Mouse (Mus musculus): ENCODE data around the gene Znrd1as. TPM values are rescaled to one million over a fixed set of nuclear protein-coding genes. Genes with fewer than 3 reads are reported as not detected.
A peak's percentile ranks its signal among the peaks of the same experiment; 100 is the strongest.
"Not testable (repeated sequence)": the region's sequence is repeated elsewhere in the genome, so short reads cannot be mapped to it uniquely, and the experiment has no call there.

Gene Znrd1as
- polyA plus RNA-seq, 1 experiment from 2014 or later: 4.1 TPM

DNA sequence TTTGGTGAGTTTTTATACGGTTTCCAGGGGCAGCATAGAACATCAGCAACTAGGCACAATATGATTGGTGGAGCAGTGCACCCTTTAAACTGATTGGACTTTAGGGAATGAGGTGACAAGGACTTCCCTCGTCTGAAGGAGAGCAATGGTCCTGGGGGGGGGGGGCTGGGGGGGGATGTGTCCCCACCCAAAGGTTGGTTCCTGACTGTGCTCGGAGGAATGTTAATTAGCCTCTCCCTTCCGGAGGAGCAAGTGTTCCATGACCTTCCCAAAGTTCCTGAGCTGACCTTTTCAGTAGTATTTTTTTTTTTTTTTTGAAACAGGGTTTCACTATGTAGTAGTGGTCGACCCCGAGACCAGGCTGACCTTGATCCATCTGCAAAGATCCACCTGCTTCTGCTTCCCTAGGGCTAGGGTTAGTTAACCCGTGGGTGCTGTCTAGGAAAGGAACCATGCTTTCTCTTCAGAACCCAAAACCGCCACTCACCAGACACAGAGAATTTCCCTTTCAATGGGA lies 14.9 kb downstream of the Znrd1as start:
- Histone ChIP-seq H3K27ac (ENCODE audit: low read depth) (no peak overlapping the region), H3K9me3 (ENCODE audit: low read length) (no peaks in the 10 kb centered on the region), H3K4me3 (ENCODE audit: low read depth, low read length) (no peak overlapping the region), H3K27me3 (ENCODE audit: insufficient read depth, low read length) (no peaks in the 10 kb centered on the region), H3K4me1 (ENCODE audit: insufficient read depth) (0 out of 2 replicates have a peak, but pooled peaks cover 3% of the 10 kb centered on the region), H3K36me3 (replicated peaks; ENCODE audit: insufficient read depth, low read length) (no peaks in the 10 kb centered on the region), H3K4me2 (ENCODE audit: low read depth, low read length) (no peak overlapping the region), H3K9ac (replicated peaks) (no peak overlapping the region)
- ATAC-seq (no peak), DNase-seq (no peak)
- WGBS (ENCODE audit: insufficient replicate concordance): 53% methylated on average over 8 of the region's 8 CpGs
- no peak for TF ChIP-seq EP300 (IDR thresholded peaks at IDR 0.05; ENCODE audit: low read depth)
- no peak for TF ChIP-seq CTCF (IDR thresholded peaks at IDR 0.05; ENCODE audit: low read depth)

DNA sequence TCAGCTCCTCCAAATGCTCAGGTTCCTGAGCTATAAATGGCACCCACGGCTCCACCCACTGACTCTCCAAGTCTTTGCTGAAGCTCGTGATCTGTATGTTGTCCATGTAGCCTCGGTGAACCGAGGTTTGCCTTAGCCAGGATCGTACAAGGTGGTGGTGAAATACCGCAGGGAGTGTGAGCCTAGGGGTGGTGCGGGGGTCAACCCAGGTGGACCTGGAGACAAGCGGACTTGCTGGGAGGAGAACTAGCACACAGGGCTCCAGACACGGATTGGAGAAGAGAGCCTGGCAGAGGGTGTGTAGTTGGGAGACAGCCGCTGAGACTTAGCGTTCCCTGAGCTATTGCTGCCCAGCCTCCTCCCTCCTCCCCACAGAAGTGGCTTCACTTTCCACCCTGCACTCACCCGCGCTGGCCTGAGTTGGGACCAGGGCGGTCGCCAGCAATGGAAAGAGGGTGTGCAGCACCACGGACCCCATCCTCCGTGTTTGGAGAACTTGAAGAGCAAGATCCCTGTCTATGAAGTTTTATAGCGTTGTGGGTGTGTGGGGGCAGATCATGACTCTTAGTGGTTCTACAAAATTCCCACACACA lies 22.9 kb downstream of the Znrd1as start, which contains the start of gene 2410137M14Rik:
TSS of gene 2410137M14Rik (minus strand) at position 17 of the 593 bp plus-strand sequence.
- TF ChIP-seq CTCF (IDR thresholded peaks at IDR 0.05; ENCODE audit: low read depth): no peak
- no peak for TF ChIP-seq EP300 (IDR thresholded peaks at IDR 0.05; ENCODE audit: low read depth)
- Histone ChIP-seq H3K27ac (ENCODE audit: low read depth) (no peak within 1 kb of the TSS), H3K4me3 (ENCODE audit: low read depth, low read length) (peak within 1 kb of the TSS; percentile 7; the same call in 1 of the 2 replicates), H3K9me3 (ENCODE audit: low read length) (no peaks in the 10 kb centered on the region), H3K4me2 (ENCODE audit: low read depth, low read length) (peak within 1 kb of the TSS; percentile 54), H3K9ac (replicated peaks) (no peak within 1 kb of the TSS), H3K27me3 (ENCODE audit: insufficient read depth, low read length) (peaks cover under 1% of the 10 kb centered on the region; the same call in 1 of the 2 replicates), H3K36me3 (replicated peaks; ENCODE audit: insufficient read depth, low read length) (no peaks in the 10 kb centered on the region), H3K4me1 (ENCODE audit: insufficient read depth) (no peaks in the 10 kb centered on the region)
- DNase-seq (no peak), ATAC-seq (0 out of 2 replicates have a peak, but pooled peaks have one; percentile 19)
- WGBS (ENCODE audit: insufficient replicate concordance): 10% methylated on average over 18 of the region's 18 CpGs

DNA sequence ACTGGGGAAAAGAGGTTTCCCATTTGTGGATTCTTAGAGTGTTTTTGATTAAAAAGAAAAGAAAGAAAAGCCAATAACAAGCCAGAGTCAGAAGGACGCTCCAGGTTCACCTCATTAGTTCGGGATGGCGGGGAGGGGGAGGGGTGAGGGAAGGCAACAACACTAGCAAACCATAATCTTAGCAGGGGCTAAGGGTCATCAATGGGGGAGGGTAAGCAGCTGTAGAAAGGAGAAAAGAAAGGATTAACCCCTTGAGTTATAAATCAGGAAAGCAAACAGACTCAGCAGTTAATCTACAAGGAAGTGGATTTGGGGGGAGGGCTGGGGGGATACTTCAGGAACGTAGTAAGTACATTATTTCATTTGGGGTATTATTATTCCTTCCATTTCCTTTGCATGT lies 23.5 kb downstream of the Znrd1as start:
- WGBS (ENCODE audit: insufficient replicate concordance): 21% methylated on average over 4 of the region's 4 CpGs
- no peak for DNase-seq
- peak overlapping the region; percentile 54 for H3K4me2 ChIP-seq (ENCODE audit: low read depth, low read length)
- no peak for TF ChIP-seq CTCF (IDR thresholded peaks at IDR 0.05; ENCODE audit: low read depth)
- TF ChIP-seq EP300 (IDR thresholded peaks at IDR 0.05; ENCODE audit: low read depth): no peak
- ATAC-seq: no peak
- H3K27me3 ChIP-seq (ENCODE audit: insufficient read depth, low read length): peaks cover 5% of the 10 kb centered on the region; the same call in 1 of the 2 replicates
- no peaks in the 10 kb centered on the region for H3K36me3 ChIP-seq (replicated peaks; ENCODE audit: insufficient read depth, low read length)
- H3K4me1 ChIP-seq (ENCODE audit: insufficient read depth): no peaks in the 10 kb centered on the region
- H3K9me3 ChIP-seq (ENCODE audit: low read length): no peaks in the 10 kb centered on the region
- H3K27ac ChIP-seq (ENCODE audit: low read depth): no peak overlapping the region
- H3K9ac ChIP-seq (replicated peaks): no peak overlapping the region
- peak overlapping the region; percentile 7; the same call in 1 of the 2 replicates for H3K4me3 ChIP-seq (ENCODE audit: low read depth, low read length)

DNA sequence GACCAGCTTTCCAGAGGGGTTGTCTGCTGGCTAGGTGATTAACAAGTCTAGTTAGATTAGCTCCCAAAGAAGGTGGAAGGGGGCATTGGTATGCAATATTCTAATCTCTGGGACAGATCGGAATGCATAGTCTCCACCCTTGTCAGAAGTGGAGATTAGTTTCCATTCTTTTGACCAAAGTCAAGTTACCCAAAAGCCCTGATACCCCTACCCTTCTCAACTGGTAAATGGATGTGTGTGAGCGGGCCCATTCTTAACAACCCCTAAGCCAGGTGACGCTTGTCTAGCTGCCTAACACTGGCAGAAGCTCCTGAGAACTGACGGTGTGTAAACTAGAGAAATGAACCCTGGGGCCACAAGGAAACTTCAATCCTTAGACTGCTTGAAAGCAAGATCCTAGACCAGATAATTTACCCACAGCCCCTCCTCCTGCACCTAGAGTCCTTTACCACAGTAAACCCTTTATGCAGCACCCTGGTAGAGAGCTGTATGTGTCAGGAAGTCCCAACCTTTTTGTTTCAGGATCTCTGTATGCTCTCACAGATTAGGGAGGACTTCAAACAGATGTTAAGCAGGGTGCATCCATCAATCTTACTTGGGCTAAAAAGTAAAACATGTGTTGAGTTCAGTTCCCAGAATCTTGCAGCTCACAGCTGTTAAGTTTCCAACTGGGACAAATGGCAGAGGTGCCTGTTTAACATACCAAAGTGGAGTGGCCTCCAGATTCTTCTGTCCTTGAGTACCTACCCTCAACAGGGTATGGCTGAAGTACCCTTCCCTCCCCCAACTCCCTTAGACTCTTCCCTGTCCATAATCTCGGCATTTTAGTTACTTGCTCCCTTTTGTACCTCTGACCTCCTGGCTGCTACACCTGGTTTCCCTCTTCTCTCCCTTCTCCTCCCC lies 24.1 kb downstream of the Znrd1as start:
- Histone ChIP-seq H3K4me2 (ENCODE audit: low read depth, low read length) (no peak overlapping the region), H3K9me3 (ENCODE audit: low read length) (no peaks in the 10 kb centered on the region), H3K4me3 (ENCODE audit: low read depth, low read length) (no peak overlapping the region), H3K27ac (ENCODE audit: low read depth) (no peak overlapping the region), H3K36me3 (replicated peaks; ENCODE audit: insufficient read depth, low read length) (no peaks in the 10 kb centered on the region), H3K4me1 (ENCODE audit: insufficient read depth) (no peaks in the 10 kb centered on the region), H3K27me3 (ENCODE audit: insufficient read depth, low read length) (peaks cover 10% of the 10 kb centered on the region; the same call in 1 of the 2 replicates), H3K9ac (replicated peaks) (no peak overlapping the region)
- DNase-seq (no peak), ATAC-seq (no peak)
- TF ChIP-seq CTCF (IDR thresholded peaks at IDR 0.05; ENCODE audit: low read depth): no peak
- no peak for TF ChIP-seq EP300 (IDR thresholded peaks at IDR 0.05; ENCODE audit: low read depth)
- 48% methylated on average over 5 of the region's 5 CpGs for WGBS (ENCODE audit: insufficient replicate concordance)

DNA sequence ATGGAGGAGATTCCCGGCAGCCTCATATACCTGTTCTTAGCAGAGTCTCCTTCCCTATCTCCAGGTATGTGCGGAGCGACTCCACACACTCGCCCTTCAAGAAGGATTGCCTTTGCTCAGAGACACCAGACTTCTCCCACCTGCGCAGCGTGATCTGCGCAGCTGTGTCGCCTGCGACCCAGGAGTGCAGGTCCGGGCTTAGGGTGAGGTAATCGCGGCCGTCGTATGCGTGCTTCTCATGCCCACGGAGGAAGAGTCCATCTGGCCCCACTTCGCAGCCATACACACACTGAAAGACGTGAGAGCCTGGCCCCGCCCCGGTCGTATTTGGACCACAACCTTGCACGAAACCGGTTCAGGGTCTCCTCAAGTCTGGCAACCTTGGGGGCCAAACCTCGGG lies 30.1 kb downstream of the Znrd1as start:
- Histone ChIP-seq H3K27me3 (ENCODE audit: insufficient read depth, low read length) (peaks cover 31% of the 10 kb centered on the region), H3K4me3 (ENCODE audit: low read depth, low read length) (no peak overlapping the region), H3K9ac (replicated peaks) (no peak overlapping the region), H3K27ac (ENCODE audit: low read depth) (no peak overlapping the region), H3K4me2 (ENCODE audit: low read depth, low read length) (no peak overlapping the region), H3K9me3 (ENCODE audit: low read length) (no peaks in the 10 kb centered on the region), H3K4me1 (ENCODE audit: insufficient read depth) (no peaks in the 10 kb centered on the region), H3K36me3 (replicated peaks; ENCODE audit: insufficient read depth, low read length) (no peaks in the 10 kb centered on the region)
- ATAC-seq (no peak; the same call in 1 of the 2 replicates), DNase-seq (no peak)
- TF ChIP-seq EP300 (IDR thresholded peaks at IDR 0.05; ENCODE audit: low read depth): no peak
- TF ChIP-seq CTCF (IDR thresholded peaks at IDR 0.05; ENCODE audit: low read depth): no peak
- 6% methylated on average over 24 of the region's 24 CpGs for WGBS (ENCODE audit: insufficient replicate concordance)

DNA sequence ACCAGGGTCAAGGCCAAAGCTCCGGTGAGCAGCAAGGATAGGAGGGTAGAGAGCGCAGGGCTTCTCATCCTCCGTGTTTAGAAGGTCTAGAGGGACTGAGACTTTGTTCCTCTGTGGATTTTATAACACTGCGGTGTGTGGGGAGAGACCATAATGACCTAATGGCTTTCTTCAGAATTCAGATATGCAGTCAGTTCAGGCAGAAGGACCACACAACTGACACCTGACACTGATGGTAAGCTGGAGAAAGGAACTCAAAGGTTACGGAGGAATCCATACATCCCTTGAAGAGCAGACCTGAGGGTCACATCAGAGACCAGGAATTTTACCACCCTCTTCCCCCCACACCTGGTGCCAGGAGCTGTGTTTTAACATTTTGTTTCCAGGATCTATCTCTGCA lies 31.0 kb downstream of the Znrd1as start, which contains the start of gene H2-M5:
TSS of gene H2-M5 (minus strand) at position 101 of the 400 bp plus-strand sequence.
- DNase-seq (no peak), ATAC-seq (no peak)
- H3K36me3 ChIP-seq (replicated peaks; ENCODE audit: insufficient read depth, low read length): no peaks in the 10 kb centered on the region
- TF ChIP-seq CTCF (IDR thresholded peaks at IDR 0.05; ENCODE audit: low read depth): no peak
- TF ChIP-seq EP300 (IDR thresholded peaks at IDR 0.05; ENCODE audit: low read depth): no peak
- H3K4me2 ChIP-seq (ENCODE audit: low read depth, low read length): no peak within 1 kb of the TSS
- H3K9me3 ChIP-seq (ENCODE audit: low read length): no peaks in the 10 kb centered on the region
- H3K4me3 ChIP-seq (ENCODE audit: low read depth, low read length): no peak within 1 kb of the TSS
- no peaks in the 10 kb centered on the region for H3K4me1 ChIP-seq (ENCODE audit: insufficient read depth)
- H3K27me3 ChIP-seq (ENCODE audit: insufficient read depth, low read length): peaks cover 31% of the 10 kb centered on the region
- H3K27ac ChIP-seq (ENCODE audit: low read depth): no peak within 1 kb of the TSS
- H3K9ac ChIP-seq (replicated peaks): no peak within 1 kb of the TSS
- WGBS (ENCODE audit: insufficient replicate concordance): 31% methylated on average over 5 of the region's 5 CpGs

DNA sequence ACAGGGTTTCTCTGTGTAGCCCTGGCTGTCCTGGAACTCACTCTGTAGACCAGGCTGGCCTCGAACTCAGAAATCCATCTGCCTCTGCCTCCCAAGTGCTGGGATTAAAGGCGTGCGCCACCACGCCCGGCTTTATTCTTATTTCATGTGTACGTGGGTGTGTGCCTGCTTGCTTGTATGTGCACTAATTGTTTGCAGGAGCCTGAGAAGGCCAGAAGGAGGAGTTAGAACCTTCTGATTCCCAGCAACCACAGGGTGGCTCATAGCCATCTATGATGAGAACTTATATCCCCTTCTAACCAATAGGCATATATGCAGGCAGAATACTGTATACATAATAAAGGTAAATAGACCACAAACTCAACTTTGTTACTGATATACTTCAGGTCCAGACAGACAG lies 32.2 kb downstream of the Znrd1as start:
- DNase-seq; H3K27ac ChIP-seq (ENCODE audit: low read depth); H3K4me1 ChIP-seq (ENCODE audit: insufficient read depth); H3K9me3 ChIP-seq (ENCODE audit: low read length); H3K4me3 ChIP-seq (ENCODE audit: low read depth, low read length); ATAC-seq; H3K4me2 ChIP-seq (ENCODE audit: low read depth, low read length); H3K36me3 ChIP-seq (replicated peaks; ENCODE audit: insufficient read depth, low read length); H3K9ac ChIP-seq (replicated peaks): not testable (repeated sequence)
- 85% methylated on average over 5 of the region's 6 CpGs for whole genome bisulfite sequencing (ENCODE audit: insufficient replicate concordance)
- H3K27me3 ChIP-seq (ENCODE audit: insufficient read depth, low read length): peaks cover 31% of the 10 kb centered on the region
